Mouse (Mus musculus): ENCODE data around the gene Ypel2. TPM values are rescaled to one million over a fixed set of nuclear protein-coding genes. Genes with fewer than 3 reads are reported as not detected.
A peak's percentile ranks its signal among the peaks of the same experiment; 100 is the strongest.

Gene Ypel2
- total and polyA plus RNA-seq, 2 experiments from 2014 or later = 4.5 to 6.3 TPM

DNA sequence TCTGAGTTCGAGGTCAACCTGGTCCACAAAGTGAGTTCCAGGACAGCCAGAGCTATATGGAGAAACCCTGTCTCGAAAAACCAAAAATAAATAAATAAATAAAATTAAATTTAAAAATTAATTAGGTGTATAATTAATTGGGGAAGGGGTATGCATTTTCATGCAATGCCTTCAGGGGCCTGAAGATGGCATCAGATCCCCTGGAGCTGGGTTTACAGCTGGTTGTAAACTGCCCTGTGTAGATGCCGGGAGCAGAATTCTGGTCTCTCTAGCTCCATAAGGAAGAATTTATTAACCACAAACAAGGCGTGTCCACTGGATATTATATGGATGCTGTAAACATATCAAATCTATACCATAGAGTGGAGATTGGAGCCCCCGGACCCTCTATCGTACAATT is 87.2 kb downstream of the Ypel2 start:
- ATAC-seq = no peak
- Histone ChIP-seq H3K36me3 (ENCODE audit: insufficient read depth) (no peaks in the 10 kb centered on the region), H3K4me2 (ENCODE audit: low read depth) (no peak overlapping the region), H3K9me3 (ENCODE audit: low read length) (no peaks in the 10 kb centered on the region), H3K27me3 (ENCODE audit: insufficient read depth, low read length) (no peaks in the 10 kb centered on the region), H3K27ac (ENCODE audit: low read depth, low read length) (no peak overlapping the region), H3K4me1 (ENCODE audit: insufficient read depth) (no peaks in the 10 kb centered on the region), H3K4me3 (ENCODE audit: low read depth, low read length) (no peak overlapping the region), H3K9ac (no peak overlapping the region)
- DNase-seq = no peak
- 89% methylated on average over 6 of the region's 6 CpGs for WGBS
- TF ChIP-seq CTCF (IDR thresholded peaks at IDR 0.05; ENCODE audit: low read depth) = no peak

DNA sequence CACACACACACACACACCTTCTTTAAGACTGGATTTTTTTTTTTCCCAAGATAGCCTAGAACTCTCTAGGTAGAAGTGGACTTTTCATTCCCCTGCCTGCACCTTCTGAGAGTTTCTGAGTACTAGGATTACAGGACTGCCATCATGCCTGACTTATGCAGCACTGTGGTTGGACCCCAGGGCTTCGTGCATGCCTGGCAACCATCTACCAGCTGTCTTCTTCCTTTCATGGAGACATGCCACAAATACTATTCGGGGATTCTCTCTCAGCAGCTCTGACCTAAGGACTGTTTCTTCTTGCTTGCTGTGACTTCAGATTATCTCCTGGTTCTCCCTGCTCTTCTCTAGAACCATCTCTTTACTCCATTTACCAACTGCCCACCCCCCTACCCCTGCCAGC is 88.2 kb downstream of the Ypel2 start:
- Histone ChIP-seq H3K4me1 (ENCODE audit: insufficient read depth) (no peaks in the 10 kb centered on the region), H3K27me3 (ENCODE audit: insufficient read depth, low read length) (no peaks in the 10 kb centered on the region), H3K9ac (no peak overlapping the region), H3K27ac (ENCODE audit: low read depth, low read length) (no peak overlapping the region), H3K9me3 (ENCODE audit: low read length) (no peaks in the 10 kb centered on the region), H3K36me3 (ENCODE audit: insufficient read depth) (no peaks in the 10 kb centered on the region), H3K4me3 (ENCODE audit: low read depth, low read length) (no peak overlapping the region), H3K4me2 (ENCODE audit: low read depth) (no peak overlapping the region)
- ATAC-seq = no peak
- no peak for TF ChIP-seq CTCF (IDR thresholded peaks at IDR 0.05; ENCODE audit: low read depth)
- no peak for DNase-seq
- whole genome bisulfite sequencing = 82% methylated on average over 2 of the region's 2 CpGs

DNA sequence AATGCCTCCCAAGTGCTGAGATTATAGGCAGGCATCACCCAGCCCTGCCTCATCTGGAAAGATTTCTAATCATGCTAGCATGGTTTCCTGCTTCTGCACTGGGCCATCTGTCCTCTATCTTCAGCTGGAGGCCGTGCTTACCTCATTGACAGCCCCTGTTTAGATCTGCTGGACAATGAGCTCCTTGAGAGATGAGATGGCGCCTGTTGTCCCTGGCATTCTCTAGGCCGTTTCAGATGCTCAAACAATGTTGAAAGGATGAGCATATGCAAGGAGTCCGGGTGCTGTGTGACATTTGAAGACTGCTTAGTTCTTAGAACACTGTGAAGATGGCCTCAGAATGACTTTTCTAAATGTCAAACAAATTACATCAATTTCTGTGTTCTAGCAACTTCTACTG is 88.8 kb downstream of the Ypel2 start:
- DNase-seq = no peak
- 72% methylated on average over 4 of the region's 4 CpGs for WGBS
- no peak overlapping the region for H3K9ac ChIP-seq
- no peak overlapping the region for H3K27ac ChIP-seq (ENCODE audit: low read depth, low read length)
- H3K4me2 ChIP-seq (ENCODE audit: low read depth) = no peak overlapping the region
- no peak for TF ChIP-seq CTCF (IDR thresholded peaks at IDR 0.05; ENCODE audit: low read depth)
- no peak overlapping the region for H3K4me3 ChIP-seq (ENCODE audit: low read depth, low read length)
- no peaks in the 10 kb centered on the region for H3K36me3 ChIP-seq (ENCODE audit: insufficient read depth)
- no peaks in the 10 kb centered on the region for H3K9me3 ChIP-seq (ENCODE audit: low read length)
- H3K4me1 ChIP-seq (ENCODE audit: insufficient read depth) = no peaks in the 10 kb centered on the region
- no peaks in the 10 kb centered on the region for H3K27me3 ChIP-seq (ENCODE audit: insufficient read depth, low read length)
- ATAC-seq = no peak

- Histone ChIP-seq H3K9me3 (ENCODE audit: low read length) (no peaks in the 10 kb centered on the region), H3K9ac (0 out of 2 replicates have a peak overlapping the region, but pooled peaks have one; percentile 10), H3K4me3 (ENCODE audit: low read depth, low read length) (no peak overlapping the region), H3K27ac (ENCODE audit: low read depth, low read length) (no peak overlapping the region), H3K36me3 (ENCODE audit: insufficient read depth) (no peaks in the 10 kb centered on the region), H3K4me1 (ENCODE audit: insufficient read depth) (no peaks in the 10 kb centered on the region), H3K4me2 (ENCODE audit: low read depth) (no peak overlapping the region), H3K27me3 (ENCODE audit: insufficient read depth, low read length) (no peaks in the 10 kb centered on the region)
- 33% methylated on average over 2 of the region's 2 CpGs for WGBS
- no peak for ATAC-seq
- no peak for TF ChIP-seq CTCF (IDR thresholded peaks at IDR 0.05; ENCODE audit: low read depth)
- DNase-seq = no peak
These were observed 95.1 kb downstream of the Ypel2 start for GRCm38 (mm10) chr11:86898367-86898766.

GRCm38 (mm10) chr11:86895567-86895966 is 97.9 kb downstream of the Ypel2 start:
- H3K4me2 ChIP-seq (ENCODE audit: low read depth) = no peak overlapping the region
- no peaks in the 10 kb centered on the region for H3K4me1 ChIP-seq (ENCODE audit: insufficient read depth)
- no peak overlapping the region for H3K9ac ChIP-seq
- H3K4me3 ChIP-seq (ENCODE audit: low read depth, low read length) = no peak overlapping the region
- DNase-seq = no peak
- H3K36me3 ChIP-seq (ENCODE audit: insufficient read depth) = no peaks in the 10 kb centered on the region
- H3K27ac ChIP-seq (ENCODE audit: low read depth, low read length) = no peak overlapping the region
- no peak for TF ChIP-seq CTCF (IDR thresholded peaks at IDR 0.05; ENCODE audit: low read depth)
- no peak for ATAC-seq
- H3K9me3 ChIP-seq (ENCODE audit: low read length) = no peaks in the 10 kb centered on the region
- WGBS = 44% methylated on average over 3 of the region's 3 CpGs
- H3K27me3 ChIP-seq (ENCODE audit: insufficient read depth, low read length) = no peaks in the 10 kb centered on the region

GRCm38 (mm10) chr11:86895156-86895555 is 98.4 kb downstream of the Ypel2 start:
- Histone ChIP-seq H3K27me3 (ENCODE audit: insufficient read depth, low read length) (no peaks in the 10 kb centered on the region), H3K9me3 (ENCODE audit: low read length) (no peaks in the 10 kb centered on the region), H3K4me2 (ENCODE audit: low read depth) (no peak overlapping the region), H3K36me3 (ENCODE audit: insufficient read depth) (no peaks in the 10 kb centered on the region), H3K27ac (ENCODE audit: low read depth, low read length) (no peak overlapping the region), H3K9ac (no peak overlapping the region), H3K4me1 (ENCODE audit: insufficient read depth) (no peaks in the 10 kb centered on the region), H3K4me3 (ENCODE audit: low read depth, low read length) (no peak overlapping the region)
- WGBS = 62% methylated on average over 9 of the region's 9 CpGs
- ATAC-seq (no peak), DNase-seq (no peak)
- TF ChIP-seq CTCF (IDR thresholded peaks at IDR 0.05; ENCODE audit: low read depth) = no peak

DNA sequence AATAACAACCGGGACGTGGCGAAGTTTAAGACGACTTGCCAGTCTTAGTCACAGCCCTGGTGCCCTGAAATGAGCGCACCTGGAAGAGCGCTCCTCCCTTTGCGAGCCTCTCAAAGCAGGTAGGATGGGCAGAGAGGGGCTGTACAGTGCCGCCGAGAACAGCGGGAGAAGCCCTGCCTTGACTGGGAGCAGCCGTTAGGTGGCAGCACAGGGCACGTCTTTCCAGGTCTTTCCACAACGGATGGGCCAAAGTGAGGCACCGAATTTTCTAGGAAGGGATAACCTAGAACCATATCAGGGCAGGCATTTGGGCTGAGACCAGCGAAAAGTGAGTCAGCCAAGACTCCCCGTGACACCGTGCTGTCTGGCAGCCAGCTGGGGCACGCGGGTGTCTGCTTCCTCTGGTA is 99.3 kb downstream of the Ypel2 start:
- peak; percentile 88 for DNase-seq
- Histone ChIP-seq H3K4me2 (ENCODE audit: low read depth) (peak overlapping the region; percentile 79), H3K9ac (peak overlapping the region; percentile 58), H3K27ac (ENCODE audit: low read depth, low read length) (no peak overlapping the region), H3K9me3 (ENCODE audit: low read length) (no peaks in the 10 kb centered on the region), H3K36me3 (ENCODE audit: insufficient read depth) (no peaks in the 10 kb centered on the region), H3K4me1 (ENCODE audit: insufficient read depth) (no peaks in the 10 kb centered on the region), H3K4me3 (ENCODE audit: low read depth, low read length) (peak overlapping the region; percentile 39), H3K27me3 (ENCODE audit: insufficient read depth, low read length) (no peaks in the 10 kb centered on the region)
- TF ChIP-seq CTCF (IDR thresholded peaks at IDR 0.05; ENCODE audit: low read depth) = peak; percentile 95
- ATAC-seq = peak; percentile 89
- WGBS = 4% methylated on average over 19 of the region's 19 CpGs

Measured in forebrain, postnatal 0 days (tissue).